ENCODE assay signal across 15 mouse cellular contexts in the genomic region with DNA sequence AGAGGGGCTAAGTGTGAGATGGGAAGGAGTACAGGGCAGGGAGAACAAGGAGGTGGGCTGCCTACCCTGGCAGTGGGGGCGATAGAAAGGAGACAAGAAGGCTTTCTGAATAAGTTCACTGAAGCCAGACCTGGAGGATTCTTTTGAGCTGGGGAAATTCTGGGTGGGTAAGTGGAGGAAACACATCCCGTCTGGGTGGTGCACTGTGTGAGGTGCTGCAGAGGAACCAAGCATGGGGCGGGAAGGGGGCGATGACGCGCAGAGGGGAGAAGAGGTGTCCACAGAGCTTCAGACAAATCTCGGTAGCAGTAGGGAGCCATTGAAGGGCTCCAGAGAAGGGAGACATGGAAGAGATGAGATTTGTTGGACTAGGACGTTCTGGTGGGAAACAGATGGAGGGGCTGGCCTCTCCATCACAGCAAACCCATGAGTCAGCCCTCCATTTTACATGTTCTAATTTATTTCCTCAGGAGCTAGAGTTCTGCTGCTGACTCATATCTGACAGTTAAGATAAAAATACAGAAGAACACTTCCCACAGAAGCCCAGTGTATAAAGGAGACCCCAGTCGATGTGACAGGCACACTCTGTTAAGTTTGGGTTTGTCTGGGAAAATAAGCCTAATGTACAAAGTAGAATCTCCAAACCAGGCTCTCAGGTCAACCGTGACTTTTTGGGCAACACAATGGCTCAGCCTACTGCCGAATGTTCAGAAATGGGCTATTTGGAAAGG.
DNase-seq lines count a peak whose midpoint lies in the region; ATAC-seq and TF ChIP-seq lines count a peak whose summit lies in the region.
"Had no signal": no experiment of that assay in that cellular context is flagged by ENCODE, and none has a peak within 500 bp of the region (broad histone marks: within the 10 kb centered on the region; RNA-seq: fewer than 3 reads in every experiment).

No protein-coding gene starts in this region.

- TF ChIP-seq POLR2A in myocyte (IDR thresholded peaks at IDR 0.05; ENCODE audit: insufficient read length, low read depth) = no peak

- H3K27ac ChIP-seq in hindbrain, embryonic 16.5 days (ENCODE audit: low read depth, low read length) = no peak overlapping the region
- H3K27ac ChIP-seq in gastrocnemius, adult 2 months = no peak overlapping the region
- H3K27ac ChIP-seq: liver, embryonic 14.5 days; midbrain, embryonic 12.5 days had no signal

- DNase-seq in layer of hippocampus, adult 18-20 months (ENCODE audit: low spot score in 2 of 2) = peak; percentile 19 to 59
- no peak for DNase-seq in layer of hippocampus, postnatal 14 days (ENCODE audit: low spot score in 2 of 2)
- peak; percentile 85 for DNase-seq in brain, adult 2 months (ENCODE audit: low read depth, low spot score)
- DNase-seq in gastrocnemius, adult 2 months = no peak
- DNase-seq: adrenal gland, postnatal 36 days; cerebellum, adult 11-12 months; kidney, adult 11 months; kidney, postnatal 4 days; lung, postnatal 14 days; thymus, postnatal 14 days had no signal

- no peaks in the 10 kb centered on the region for H3K79me3 ChIP-seq in C2C12 (ENCODE audit: low read depth)

- no peak overlapping the region for H3K4me3 ChIP-seq in C2C12 (ENCODE audit: insufficient read depth, poor library complexity, severe bottlenecking)
- no peak overlapping the region for H3K4me3 ChIP-seq in myocyte
- no peak overlapping the region for H3K4me3 ChIP-seq in hindbrain, embryonic 16.5 days (ENCODE audit: low read length)
- no peak overlapping the region for H3K4me3 ChIP-seq in gastrocnemius, adult 2 months
- H3K4me3 ChIP-seq: midbrain, embryonic 12.5 days had no signal

- H3K4me2 ChIP-seq in myocyte (ENCODE audit: low read depth) = peak overlapping the region; percentile 70
- no peak overlapping the region for H3K4me2 ChIP-seq in hindbrain, embryonic 16.5 days (ENCODE audit: low read length)
- H3K4me2 ChIP-seq: midbrain, embryonic 12.5 days had no signal

- H3K4me1 ChIP-seq in hindbrain, embryonic 16.5 days (ENCODE audit: control insufficient read depth, insufficient read depth, low read depth, low read length) = no peaks in the 10 kb centered on the region
- H3K4me1 ChIP-seq: midbrain, embryonic 12.5 days had no signal

- no peak for TF ChIP-seq CTCF in C2C12 (IDR thresholded peaks at IDR 0.05; ENCODE audit: control insufficient read depth, insufficient read depth, insufficient read length)
- no peak for TF ChIP-seq CTCF in gastrocnemius, adult 2 months (IDR thresholded peaks at IDR 0.05)

- 86% methylated on average over 11 of the region's 11 CpGs for WGBS in hindbrain, embryonic 16.5 days

- intact Hi-C loops in gastrocnemius, adult 2 months (cut with DNase I) = no loop called here

- H3K27me3 ChIP-seq in C2C12 (ENCODE audit: control insufficient read depth, insufficient read depth, insufficient read length) (no peaks in the 10 kb centered on the region), myocyte (ENCODE audit: control insufficient read depth, insufficient read depth, insufficient read length) (no peaks in the 10 kb centered on the region)
- H3K27me3 ChIP-seq in hindbrain, embryonic 16.5 days (replicated peaks; ENCODE audit: control insufficient read depth, insufficient read depth, low read length) = no peaks in the 10 kb centered on the region
- H3K27me3 ChIP-seq: midbrain, embryonic 12.5 days had no signal

- no peak for ATAC-seq in hindbrain, embryonic 16.5 days

- no peaks in the 10 kb centered on the region for H3K9me3 ChIP-seq in hindbrain, embryonic 16.5 days (ENCODE audit: control insufficient read depth, low read length)
- H3K9me3 ChIP-seq: midbrain, embryonic 12.5 days had no signal

- no peak overlapping the region for H3K9ac ChIP-seq in hindbrain, embryonic 16.5 days (ENCODE audit: low read depth, low read length)
- H3K9ac ChIP-seq: liver, embryonic 14.5 days; midbrain, embryonic 12.5 days had no signal

- peak overlapping the region; percentile 51 for H3ac ChIP-seq in C2C12 (ENCODE audit: control insufficient read depth, insufficient read length, low read depth)
- H3ac ChIP-seq in myocyte (ENCODE audit: control insufficient read depth, insufficient read length) = no peak overlapping the region

- no peaks in the 10 kb centered on the region for H3K36me3 ChIP-seq in C2C12 (ENCODE audit: control insufficient read depth, insufficient read depth)
- H3K36me3 ChIP-seq in myocyte (ENCODE audit: control insufficient read depth, insufficient read depth) = no peaks in the 10 kb centered on the region
- H3K36me3 ChIP-seq in hindbrain, embryonic 16.5 days (ENCODE audit: control insufficient read depth, insufficient read depth, low read length) = no peaks in the 10 kb centered on the region
- H3K36me3 ChIP-seq: midbrain, embryonic 12.5 days had no signal

- no peaks in the 10 kb centered on the region for H3K79me2 ChIP-seq in C2C12 (ENCODE audit: control insufficient read depth, insufficient read depth)
- no peaks in the 10 kb centered on the region for H3K79me2 ChIP-seq in myocyte (ENCODE audit: control insufficient read depth, insufficient read depth)

TF ChIP-seq in C2C12, 6 proteins besides CTCF, POLR2A, EP300 and RAD21:
- TF ChIP-seq CEBPB (IDR thresholded peaks at IDR 0.05; ENCODE audit: low read depth) (no peak), MYOG (IDR thresholded peaks at IDR 0.05; ENCODE audit: control insufficient read depth, extremely low read depth, insufficient read length) (no peak), FOSL1 (IDR thresholded peaks at IDR 0.05; ENCODE audit: insufficient read depth, low read length, poor library complexity, severe bottlenecking) (no peak), MAX (IDR thresholded peaks at IDR 0.05) (no peak), USF1 (IDR thresholded peaks at IDR 0.05; ENCODE audit: low read depth) (no peak), MYOD1 (IDR thresholded peaks at IDR 0.05; ENCODE audit: control insufficient read depth, insufficient read length, low read depth) (no peak)

TF ChIP-seq in myocyte, 11 proteins besides CTCF, POLR2A, EP300 and RAD21:
- TF ChIP-seq MYOD1 (IDR thresholded peaks at IDR 0.05; ENCODE audit: control insufficient read depth in 1 of 3, insufficient read length in 2 of 3, low read depth in 2 of 3) = no peak
- no peak for TF ChIP-seq CEBPB (IDR thresholded peaks at IDR 0.05; ENCODE audit: insufficient read depth, poor library complexity, severe bottlenecking)
- no peak for TF ChIP-seq REST (IDR thresholded peaks at IDR 0.05; ENCODE audit: insufficient read depth, insufficient read length)
- no peak for TF ChIP-seq E2F4 (IDR thresholded peaks at IDR 0.05; ENCODE audit: insufficient read depth)
- no peak for TF ChIP-seq TCF12 (IDR thresholded peaks at IDR 0.05; ENCODE audit: insufficient read depth, poor library complexity, severe bottlenecking)
- no peak for TF ChIP-seq POLR2AphosphoS2 (IDR thresholded peaks at IDR 0.05; ENCODE audit: insufficient read length, low read depth)
- TF ChIP-seq USF1 (IDR thresholded peaks at IDR 0.05; ENCODE audit: low read depth) = no peak
- no peak for TF ChIP-seq SRF (IDR thresholded peaks at IDR 0.05; ENCODE audit: control insufficient read depth, insufficient read length, low read depth)
- TF ChIP-seq MAX (IDR thresholded peaks at IDR 0.05; ENCODE audit: low read depth) = no peak
- no peak for TF ChIP-seq MYOG (IDR thresholded peaks at IDR 0.05; ENCODE audit: control insufficient read depth in 1 of 3, insufficient read depth in 1 of 3, insufficient read length in 2 of 3, low read depth in 2 of 3)
- TF ChIP-seq TCF3 (IDR thresholded peaks at IDR 0.05; ENCODE audit: insufficient read length, low read depth) = no peak

Comparison
In these comparisons a context has a peak if more than half of its experiments do, and no peak if none do; other contexts are left out.
1. DNase-seq: peak in layer of hippocampus, adult 18-20 months (2 of 2) and brain, adult 2 months (single experiment); none in layer of hippocampus, postnatal 14 days (0 of 2) and gastrocnemius, adult 2 months (single experiment).